Mouse (Mus musculus) liver, embryonic 11.5 days (tissue): ENCODE results near the gene 2900011O08Rik. TPM values are rescaled to one million over a fixed set of nuclear protein-coding genes. Genes with fewer than 3 reads are reported as not detected.

ENCODE experiments used
- ATAC-seq: fragments of 200-750 bp; cut with Nextera tagmentation; replicated peaks from 2 replicates; pipeline ENCODE4 v1.8.0; 2017; ENCODE audit warnings: moderate number of reproducible peaks, mild to moderate bottlenecking, moderate TSS enrichment, moderate library complexity; ENCODE audit not compliant: low FRiP score
- DNase-seq: peaks from one replicate; pipeline ENCODE4 v3.0.0-alpha.2; 2017; ENCODE audit warnings: low spot score
- H3K27ac ChIP-seq: fragments of 300-500 bp; sonication (generic); 2 replicates; pipeline ENCODE4 v1.5.1; 2014; ENCODE audit warnings: mild to moderate bottlenecking, low read depth, low read length, control low read depth
- H3K27me3 ChIP-seq: fragments of 300-500 bp; sonication (generic); replicated peaks from 2 replicates; pipeline ENCODE4 v1.6.1; 2014; ENCODE audit warnings: low read length, mixed read lengths; ENCODE audit not compliant: control insufficient read depth, insufficient read depth
- H3K36me3 ChIP-seq: fragments of 300-500 bp; sonication (generic); 2 replicates; pipeline ENCODE4 v1.6.1; 2014; ENCODE audit warnings: mild to moderate bottlenecking, low read length, moderate library complexity, mixed read lengths; ENCODE audit not compliant: control insufficient read depth, insufficient read depth
- H3K4me1 ChIP-seq: fragments of 300-500 bp; sonication (generic); replicated peaks from 2 replicates; pipeline ENCODE4 v1.6.1; 2014; ENCODE audit warnings: low read length, mixed read lengths; ENCODE audit not compliant: control insufficient read depth, insufficient read depth
- H3K4me2 ChIP-seq: fragments of 300-500 bp; sonication (generic); 2 replicates; pipeline ENCODE4 v1.6.1; 2014; ENCODE audit warnings: mild to moderate bottlenecking, control low read depth, moderate library complexity
- H3K4me3 ChIP-seq: fragments of 300-500 bp; sonication (generic); 2 replicates; pipeline ENCODE4 v1.5.1; 2014; ENCODE audit warnings: low read depth, low read length, control low read depth
- H3K9ac ChIP-seq: fragments of 300-500 bp; sonication (generic); 2 replicates; pipeline ENCODE4 v1.6.1; 2014; ENCODE audit warnings: low read depth, low read length, control low read depth
- H3K9me3 ChIP-seq: fragments of 300-500 bp; sonication (generic); 2 replicates; pipeline ENCODE4 v1.6.1; 2016; ENCODE audit warnings: low read length, inconsistent platforms, mixed read lengths; ENCODE audit not compliant: control insufficient read depth
- microRNA-seq: library from miRNA; unstranded; fragments of <30 nt; microRNA quantifications from one replicate; pipeline ENCODE4, GENCODE M21; 2017; ENCODE audit warnings: borderline number of aligned reads
- polyA plus RNA-seq: library from polyadenylated mRNA; unstranded; fragments of >200 nt; fragmentation: Nextera tagmentation; extraction: Ambion mirVana; gene quantifications from 2 replicates; pipeline ENCODE4 v1.2.1, GENCODE M21; 2014

Gene 2900011O08Rik
- polyA plus RNA-seq, 1 experiment from 2014 or later, result 0.85 TPM

DNA sequence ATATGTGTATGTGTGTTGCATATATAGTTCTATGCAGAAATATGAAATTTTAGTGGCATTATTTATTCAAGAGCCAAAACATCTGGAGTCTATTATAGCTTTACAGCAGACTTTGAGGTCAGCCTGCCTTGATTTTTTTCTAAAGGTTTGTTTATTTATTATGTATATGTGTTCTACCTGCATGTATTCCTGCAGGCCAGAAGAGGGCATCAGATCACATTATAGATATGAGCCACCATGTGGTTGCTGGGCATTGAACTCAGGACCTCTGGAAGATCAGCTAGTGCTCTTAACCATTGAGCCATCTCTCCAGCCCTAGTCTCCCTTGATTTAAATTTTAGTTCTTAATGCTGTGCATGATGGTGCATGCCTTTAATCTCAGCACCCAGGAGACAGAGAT is 161.3 kb downstream of the 2900011O08Rik start:
- H3K4me1 ChIP-seq, result no peaks in the 10 kb centered on the region
- H3K4me2 ChIP-seq, result no peak overlapping the region
- H3K9me3 ChIP-seq, result no peaks in the 10 kb centered on the region
- H3K9ac ChIP-seq, result no peak overlapping the region
- H3K4me3 ChIP-seq, result no peak overlapping the region
- ATAC-seq (no peak), DNase-seq (no peak)
- no peaks in the 10 kb centered on the region for H3K27me3 ChIP-seq
- H3K27ac ChIP-seq, result no peak overlapping the region
- H3K36me3 ChIP-seq, result peaks cover 38% of the 10 kb centered on the region

Small RNA genes within 50 kb of the gene (microRNA-seq; reads per million reads assigned to microRNA genes)
- gene Gm27671, result not detected

Other genes starting within 250 kb of the 2900011O08Rik start
- 67.1 and 77.2 TPM in 2 replicates for gene Rrn3, start 205.9 kb upstream of the 2900011O08Rik start, polyA plus RNA-seq
- gene Ntan1, start 167.8 kb upstream of the 2900011O08Rik start, polyA plus RNA-seq, result 83.8 and 84.4 TPM in 2 replicates
- gene Pdxdc1, start 83.5 kb upstream of the 2900011O08Rik start, polyA plus RNA-seq, result 48.2 and 57.2 TPM in 2 replicates
- gene Mpv17l, start 83.4 kb upstream of the 2900011O08Rik start, polyA plus RNA-seq, result 1.9 and 3.1 TPM in 2 replicates
- 0.25 TPM in 1 of 2 replicates, not detected in the other for gene Ifitm7, start 284 bp downstream of the 2900011O08Rik start, polyA plus RNA-seq
- 78.2 and 85.2 TPM in 2 replicates for gene Nde1, start 176.7 kb downstream of the 2900011O08Rik start, polyA plus RNA-seq
- gene Marf1, start 176.7 kb downstream of the 2900011O08Rik start, polyA plus RNA-seq, result 9.5 and 10.3 TPM in 2 replicates